Mouse (Mus musculus): ENCODE results near the gene Zfp991. TPM values are rescaled to one million over a fixed set of nuclear protein-coding genes. Genes with fewer than 3 reads are reported as not detected.
"Not testable (repeated sequence)": the region's sequence is repeated elsewhere in the genome, so short reads cannot be mapped to it uniquely, and the experiment has no call there.

Zfp991 gene
- polyA plus RNA-seq, 1 experiment from 2014 or later: 6.4 TPM

DNA sequence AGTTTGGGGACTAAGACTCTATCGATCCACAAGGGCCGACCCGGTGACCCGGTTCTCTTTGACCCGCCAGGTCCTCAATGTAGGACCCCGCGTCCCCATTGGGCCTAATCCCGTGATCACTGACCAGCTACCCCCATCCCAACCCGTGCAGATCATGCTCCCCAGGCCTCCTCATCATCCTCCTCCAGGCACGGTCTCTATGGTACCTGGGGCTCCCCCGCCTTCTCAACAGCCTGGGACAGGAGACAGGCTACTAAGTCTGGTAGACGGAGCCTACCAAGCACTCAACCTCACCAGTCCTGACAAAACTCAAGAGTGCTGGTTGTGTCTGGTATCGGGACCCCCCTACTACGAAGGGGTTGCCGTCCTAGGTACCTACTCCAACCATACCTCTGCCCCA lies 93.8 kb downstream of the Zfp991 start:
- H3K9me3 ChIP-seq (ENCODE audit: control insufficient read depth, low read length): peaks cover 25% of the 10 kb centered on the region
- 95% methylated on average over 7 of the region's 15 CpGs for WGBS

DNA sequence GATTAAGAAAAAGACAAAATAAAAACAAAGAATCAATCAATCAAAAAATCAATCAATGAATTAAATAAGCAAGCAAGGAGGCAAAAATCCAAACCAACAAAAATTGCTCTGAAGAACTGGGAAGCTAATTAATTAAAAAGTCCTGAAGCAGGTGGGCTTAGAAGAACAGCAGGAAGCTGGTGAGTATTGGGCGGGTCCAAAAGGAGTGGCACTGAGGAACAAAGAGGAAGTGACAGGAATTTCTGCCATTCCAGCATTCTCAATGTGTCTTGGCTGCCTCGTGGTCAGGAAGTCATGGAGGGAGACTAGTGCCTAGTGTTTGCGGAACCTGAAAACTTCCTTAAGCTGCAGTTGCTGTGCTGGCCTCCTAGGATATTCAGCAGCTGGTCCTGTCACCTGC lies 98.2 kb downstream of the Zfp991 start:
- H3K9me3 ChIP-seq (ENCODE audit: control insufficient read depth, low read length): peaks cover 28% of the 10 kb centered on the region
- H3K36me3 ChIP-seq (ENCODE audit: control insufficient read depth, insufficient read depth, low read length); H3K9ac ChIP-seq (ENCODE audit: low read depth, low read length); ATAC-seq; H3K4me3 ChIP-seq (ENCODE audit: low read length); H3K27ac ChIP-seq (ENCODE audit: low read depth, low read length); H3K4me1 ChIP-seq (ENCODE audit: control insufficient read depth, insufficient read depth, low read depth, low read length); H3K4me2 ChIP-seq (ENCODE audit: low read length); H3K27me3 ChIP-seq (replicated peaks; ENCODE audit: control insufficient read depth, insufficient read depth, low read length): not testable (repeated sequence)
- 71% methylated on average over 2 of the region's 3 CpGs for WGBS

More for the DNA sequence above, 93.8 kb downstream of the Zfp991 start:
- not testable (repeated sequence) for H3K27me3 ChIP-seq (replicated peaks; ENCODE audit: control insufficient read depth, insufficient read depth, low read length); H3K4me1 ChIP-seq (ENCODE audit: control insufficient read depth, insufficient read depth, low read depth, low read length); H3K27ac ChIP-seq (ENCODE audit: low read depth, low read length); H3K4me3 ChIP-seq (ENCODE audit: low read length); H3K36me3 ChIP-seq (ENCODE audit: control insufficient read depth, insufficient read depth, low read length); ATAC-seq; H3K4me2 ChIP-seq (ENCODE audit: low read length); H3K9ac ChIP-seq (ENCODE audit: low read depth, low read length)

Other genes with a start within 250 kb of the Zfp991 start
- not detected in 2 replicates for gene Gm21411, start 222.4 kb upstream of the Zfp991 start, polyA plus RNA-seq (2015; fragmentation: Nextera tagmentation; extraction: Ambion mirVana)
- 0.12 and 0.14 TPM in 2 replicates for gene Zfp989, start 160.1 kb upstream of the Zfp991 start, polyA plus RNA-seq (2015; fragmentation: Nextera tagmentation; extraction: Ambion mirVana)
- not detected in 2 replicates for gene Rex2, start 110.2 kb upstream of the Zfp991 start, polyA plus RNA-seq (2015; fragmentation: Nextera tagmentation; extraction: Ambion mirVana)
- 0.08 and 0.29 TPM in 2 replicates for gene Zfp988, start 173.6 kb downstream of the Zfp991 start, polyA plus RNA-seq (2015; fragmentation: Nextera tagmentation; extraction: Ambion mirVana)
- 0.17 TPM in 1 of 2 replicates, not detected in the other for gene Zfp978, start 229.3 kb downstream of the Zfp991 start, polyA plus RNA-seq (2015; fragmentation: Nextera tagmentation; extraction: Ambion mirVana)

All from hindbrain, embryonic 16.5 days (tissue).